39 mouse cellular contexts compared by ENCODE assay signal in genomic region chr7:108589797-108590196, GRCm38 (mm10). TPM values are rescaled to one million over a fixed set of nuclear protein-coding genes. Genes with fewer than 3 reads are reported as not detected.
"Had no signal": no experiment of that assay in that cellular context is flagged by ENCODE, and none has a peak within 500 bp of the region (broad histone marks: within the 10 kb centered on the region; RNA-seq: fewer than 3 reads in every experiment).

No protein-coding gene starts in this region.

- H3K9ac ChIP-seq: embryonic facial prominence, embryonic 13.5 days; embryonic facial prominence, embryonic 15.5 days; forebrain, embryonic 12.5 days; forebrain, embryonic 13.5 days; forebrain, embryonic 15.5 days; forebrain, postnatal 0 days had no signal

- H3K27ac ChIP-seq: embryonic facial prominence, embryonic 13.5 days; embryonic facial prominence, embryonic 15.5 days; forebrain, embryonic 10.5 days; forebrain, embryonic 12.5 days; forebrain, embryonic 13.5 days; forebrain, embryonic 15.5 days; gastrocnemius, adult 2 months; heart, adult 2 months had no signal

- H3K4me3 ChIP-seq: embryonic facial prominence, embryonic 13.5 days; embryonic facial prominence, embryonic 15.5 days; erythroblast, embryonic 14.5 days; forebrain, embryonic 10.5 days; forebrain, embryonic 12.5 days; forebrain, embryonic 13.5 days; forebrain, embryonic 15.5 days; gastrocnemius, adult 2 months; heart, adult 2 months had no signal

- DNase-seq: cerebellum, adult 18-20 months; cerebellum, adult 8-10 months; cerebellum, adult 9-10 months; cerebellum, adult 9-11 months; cerebellum, postnatal 10 days; cerebellum, postnatal 14 days; cerebellum, postnatal 25 days; cerebellum, postnatal 36 days; embryo, embryonic 11 days; forebrain, postnatal 0 days; gastrocnemius, adult 2 months; gastrocnemius, postnatal 10 days; gastrocnemius, postnatal 14 days; gastrocnemius, postnatal 25 days; gastrocnemius, postnatal 36 days; heart, adult 11 months; heart, adult 18-20 months; heart, adult 2 months had no signal

- H3K4me2 ChIP-seq: embryonic facial prominence, embryonic 13.5 days; embryonic facial prominence, embryonic 15.5 days; forebrain, embryonic 12.5 days; forebrain, embryonic 13.5 days; forebrain, embryonic 15.5 days had no signal

- H3K27me3 ChIP-seq: embryonic facial prominence, embryonic 13.5 days; embryonic facial prominence, embryonic 15.5 days; forebrain, embryonic 12.5 days; forebrain, embryonic 13.5 days; forebrain, embryonic 15.5 days had no signal

- H3K9me3 ChIP-seq: embryonic facial prominence, embryonic 13.5 days; embryonic facial prominence, embryonic 15.5 days; forebrain, embryonic 10.5 days; forebrain, embryonic 12.5 days; forebrain, embryonic 15.5 days had no signal

- ATAC-seq: forebrain, embryonic 13.5 days; forebrain, embryonic 14.5 days; forebrain, embryonic 15.5 days; forebrain, embryonic 16.5 days; forebrain, postnatal 0 days had no signal

- H3K36me3 ChIP-seq: embryonic facial prominence, embryonic 13.5 days; embryonic facial prominence, embryonic 15.5 days; forebrain, embryonic 10.5 days; forebrain, embryonic 12.5 days; forebrain, embryonic 15.5 days had no signal

- H3K4me1 ChIP-seq: embryonic facial prominence, embryonic 13.5 days; embryonic facial prominence, embryonic 15.5 days; forebrain, embryonic 10.5 days; forebrain, embryonic 12.5 days; forebrain, embryonic 13.5 days; forebrain, embryonic 15.5 days had no signal

RNA-seq across cellular contexts. Expression of gene Olfr506, which starts 20.8 kb away (rescaled TPM):
- total RNA-seq: common myeloid progenitor, adult 5-6 weeks; forebrain, postnatal 0 days; gastrocnemius, adult 18-20 months; gastrocnemius, adult 2 months; gastrocnemius, adult 8-10 months; gastrocnemius, postnatal 10 days; gastrocnemius, postnatal 14 days; gastrocnemius, postnatal 25 days; gastrocnemius, postnatal 36 days; gastrocnemius, postnatal 4 days; granulocyte monocyte progenitor cell, adult 5-6 weeks; heart, adult 18-20 months; heart, adult 2 months had no signal
- polyA plus RNA-seq: cerebellum, adult 2 months; cortical plate, adult 2 months; embryonic facial prominence, embryonic 11.5 days; embryonic facial prominence, embryonic 13.5 days; embryonic facial prominence, embryonic 14.5 days; erythroblast, embryonic 14.5 days; forebrain, embryonic 10.5 days; forebrain, embryonic 12.5 days; forebrain, embryonic 13.5 days; forebrain, embryonic 14.5 days; forebrain, embryonic 15.5 days; forebrain, embryonic 16.5 days; forebrain, postnatal 0 days; frontal cortex, adult 2 months; gonadal fat pad, adult 2 months; heart, adult 2 months had no signal

RNA-seq across cellular contexts. Expression of gene Olfr504, which starts 24.2 kb away (rescaled TPM):
- total RNA-seq: common myeloid progenitor, adult 5-6 weeks; forebrain, postnatal 0 days; gastrocnemius, adult 18-20 months; gastrocnemius, adult 2 months; gastrocnemius, adult 8-10 months; gastrocnemius, postnatal 10 days; gastrocnemius, postnatal 14 days; gastrocnemius, postnatal 25 days; gastrocnemius, postnatal 36 days; gastrocnemius, postnatal 4 days; granulocyte monocyte progenitor cell, adult 5-6 weeks; heart, adult 18-20 months; heart, adult 2 months had no signal
- polyA plus RNA-seq: cerebellum, adult 2 months; cortical plate, adult 2 months; embryonic facial prominence, embryonic 11.5 days; embryonic facial prominence, embryonic 13.5 days; embryonic facial prominence, embryonic 14.5 days; embryonic facial prominence, embryonic 15.5 days; erythroblast, embryonic 14.5 days; forebrain, embryonic 10.5 days; forebrain, embryonic 11.5 days; forebrain, embryonic 12.5 days; forebrain, embryonic 13.5 days; forebrain, embryonic 14.5 days; forebrain, embryonic 15.5 days; forebrain, embryonic 16.5 days; forebrain, postnatal 0 days; frontal cortex, adult 2 months; gonadal fat pad, adult 2 months; heart, adult 2 months had no signal

RNA-seq across cellular contexts. Expression of gene Olfr507, which starts 31.8 kb away (rescaled TPM):
- total RNA-seq: common myeloid progenitor, adult 5-6 weeks; forebrain, postnatal 0 days; gastrocnemius, adult 18-20 months; gastrocnemius, adult 2 months; gastrocnemius, adult 8-10 months; gastrocnemius, postnatal 10 days; gastrocnemius, postnatal 14 days; gastrocnemius, postnatal 25 days; gastrocnemius, postnatal 36 days; gastrocnemius, postnatal 4 days; granulocyte monocyte progenitor cell, adult 5-6 weeks; heart, adult 18-20 months; heart, adult 2 months had no signal
- polyA plus RNA-seq: cerebellum, adult 2 months; cortical plate, adult 2 months; embryonic facial prominence, embryonic 11.5 days; embryonic facial prominence, embryonic 13.5 days; embryonic facial prominence, embryonic 14.5 days; embryonic facial prominence, embryonic 15.5 days; erythroblast, embryonic 14.5 days; forebrain, embryonic 10.5 days; forebrain, embryonic 11.5 days; forebrain, embryonic 12.5 days; forebrain, embryonic 13.5 days; forebrain, embryonic 14.5 days; forebrain, embryonic 15.5 days; forebrain, embryonic 16.5 days; forebrain, postnatal 0 days; frontal cortex, adult 2 months; gonadal fat pad, adult 2 months; heart, adult 2 months had no signal

RNA-seq across cellular contexts. Expression of gene Olfr508, which starts 40.0 kb away (rescaled TPM):
- total RNA-seq: common myeloid progenitor, adult 5-6 weeks; forebrain, postnatal 0 days; gastrocnemius, adult 18-20 months; gastrocnemius, adult 2 months; gastrocnemius, adult 8-10 months; gastrocnemius, postnatal 10 days; gastrocnemius, postnatal 14 days; gastrocnemius, postnatal 25 days; gastrocnemius, postnatal 36 days; gastrocnemius, postnatal 4 days; granulocyte monocyte progenitor cell, adult 5-6 weeks; heart, adult 18-20 months; heart, adult 2 months had no signal
- polyA plus RNA-seq: cerebellum, adult 2 months; cortical plate, adult 2 months; embryonic facial prominence, embryonic 11.5 days; embryonic facial prominence, embryonic 13.5 days; embryonic facial prominence, embryonic 14.5 days; embryonic facial prominence, embryonic 15.5 days; erythroblast, embryonic 14.5 days; forebrain, embryonic 10.5 days; forebrain, embryonic 11.5 days; forebrain, embryonic 12.5 days; forebrain, embryonic 13.5 days; forebrain, embryonic 14.5 days; forebrain, embryonic 15.5 days; forebrain, embryonic 16.5 days; forebrain, postnatal 0 days; frontal cortex, adult 2 months; gonadal fat pad, adult 2 months; heart, adult 2 months had no signal

RNA-seq across cellular contexts. Expression of gene Olfr503, which starts 45.5 kb away (rescaled TPM):
- total RNA-seq: common myeloid progenitor, adult 5-6 weeks; forebrain, postnatal 0 days; gastrocnemius, adult 18-20 months; gastrocnemius, adult 2 months; gastrocnemius, adult 8-10 months; gastrocnemius, postnatal 10 days; gastrocnemius, postnatal 14 days; gastrocnemius, postnatal 25 days; gastrocnemius, postnatal 36 days; gastrocnemius, postnatal 4 days; granulocyte monocyte progenitor cell, adult 5-6 weeks; heart, adult 18-20 months; heart, adult 2 months had no signal
- polyA plus RNA-seq: cerebellum, adult 2 months; cortical plate, adult 2 months; embryonic facial prominence, embryonic 11.5 days; embryonic facial prominence, embryonic 13.5 days; embryonic facial prominence, embryonic 14.5 days; embryonic facial prominence, embryonic 15.5 days; erythroblast, embryonic 14.5 days; forebrain, embryonic 10.5 days; forebrain, embryonic 11.5 days; forebrain, embryonic 12.5 days; forebrain, embryonic 13.5 days; forebrain, embryonic 14.5 days; forebrain, embryonic 15.5 days; forebrain, embryonic 16.5 days; forebrain, postnatal 0 days; frontal cortex, adult 2 months; gonadal fat pad, adult 2 months; heart, adult 2 months had no signal
